Mouse (Mus musculus) MEL (cell line): ENCODE measurements around the gene Cacna1h.

ENCODE experiments used
- POLR2A ChIP-seq, 2 experiments: IDR thresholded peaks; 2 replicates each; pipeline ENCODE4 v1.6.1; 2011 to 2012; ENCODE audit warnings: low read length in 2 of 2, mild to moderate bottlenecking in 2 of 2, control low read depth in 1 of 2, improper control_type of control experiment in 1 of 2, low read depth in 1 of 2, moderate library complexity in 1 of 2; ENCODE audit not compliant: control insufficient read depth in 1 of 2, insufficient read depth in 1 of 2, poor library complexity in 1 of 2
- RCOR1 ChIP-seq: IDR thresholded peaks from 2 replicates; pipeline ENCODE4 v1.6.1; 2012; ENCODE audit warnings: low read depth, mild to moderate bottlenecking, inconsistent platforms, low read length, improper control_type of control experiment
- TBP ChIP-seq: IDR thresholded peaks from 2 replicates; pipeline ENCODE4 v1.8.0; 2011; ENCODE audit warnings: low read depth, low read length, improper control_type of control experiment
- ZNF384 ChIP-seq: IDR thresholded peaks from 2 replicates; pipeline ENCODE4 v1.6.1; 2012; ENCODE audit warnings: low read depth, mild to moderate bottlenecking, inconsistent platforms, low read length, improper control_type of control experiment

DNA sequence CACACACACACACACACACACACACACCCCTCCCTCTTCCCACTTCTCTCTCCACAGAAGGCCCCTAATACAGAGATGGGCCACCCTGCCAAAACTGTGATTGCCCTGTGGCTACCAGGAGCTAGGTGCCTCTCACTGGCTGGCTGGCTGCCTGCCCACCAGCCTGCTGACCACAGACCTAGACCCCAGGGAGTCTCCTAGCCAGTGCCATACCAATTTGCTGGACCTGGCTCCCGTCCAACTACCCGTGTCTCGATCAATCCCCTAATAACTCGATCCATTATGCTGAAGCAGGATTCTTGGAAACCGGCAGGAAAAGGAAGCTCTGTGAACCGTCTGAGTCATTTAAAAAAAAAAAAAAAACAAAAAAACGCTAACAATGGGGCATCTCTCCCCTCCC is 22.8 kb downstream of the Cacna1h start:
- TF ChIP-seq TBP (no peak), ZNF384 (no peak), POLR2A (IDR thresholded peaks at IDR 0.05; ENCODE audit: control insufficient read depth in 1 of 2, insufficient read depth in 1 of 2, low read depth in 1 of 2, low read length in 2 of 2, poor library complexity in 1 of 2) (no peak), RCOR1 (no peak)
